Mouse (Mus musculus) embryo, embryonic 10.5 days (tissue): ENCODE data around the gene Lpp.

Source experiments
- DNase-seq: peaks from one replicate; pipeline ENCODE4 v3.0.0-alpha.2; 2015; ENCODE audit warnings: low spot score

Lpp gene

DNA sequence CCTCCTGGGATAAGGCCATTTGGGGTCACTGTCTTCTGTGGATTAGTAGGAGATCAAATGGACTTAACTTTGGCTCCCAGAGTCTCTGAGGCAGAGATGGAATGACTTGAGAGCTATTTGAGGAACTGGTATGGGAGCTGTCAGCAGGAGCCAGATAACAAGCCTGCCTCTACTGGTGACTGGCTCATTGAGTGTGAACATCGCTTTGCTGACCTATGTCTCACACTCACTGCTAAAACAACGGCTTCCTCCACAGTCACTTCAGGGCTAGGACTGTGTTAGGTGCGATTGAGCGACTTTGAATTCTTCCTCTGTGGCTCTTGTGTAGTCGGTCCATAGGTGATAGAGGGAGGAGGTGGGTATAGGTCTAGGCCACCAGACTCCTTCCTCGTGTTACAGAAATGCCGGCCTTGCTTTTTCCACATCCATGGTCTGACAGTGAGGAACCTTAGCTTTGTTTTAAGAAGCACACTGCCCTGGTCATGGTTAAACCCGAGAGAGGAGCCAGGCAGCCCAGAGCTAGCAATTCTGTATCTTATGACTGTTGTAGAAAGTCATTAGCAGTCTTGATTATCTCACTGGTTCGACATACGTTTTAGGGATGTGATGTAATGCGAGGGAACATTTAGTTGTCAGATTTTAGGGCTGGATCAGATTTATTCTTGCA is 108.5 kb downstream of the Lpp start:
- DNase-seq: no peak

DNA sequence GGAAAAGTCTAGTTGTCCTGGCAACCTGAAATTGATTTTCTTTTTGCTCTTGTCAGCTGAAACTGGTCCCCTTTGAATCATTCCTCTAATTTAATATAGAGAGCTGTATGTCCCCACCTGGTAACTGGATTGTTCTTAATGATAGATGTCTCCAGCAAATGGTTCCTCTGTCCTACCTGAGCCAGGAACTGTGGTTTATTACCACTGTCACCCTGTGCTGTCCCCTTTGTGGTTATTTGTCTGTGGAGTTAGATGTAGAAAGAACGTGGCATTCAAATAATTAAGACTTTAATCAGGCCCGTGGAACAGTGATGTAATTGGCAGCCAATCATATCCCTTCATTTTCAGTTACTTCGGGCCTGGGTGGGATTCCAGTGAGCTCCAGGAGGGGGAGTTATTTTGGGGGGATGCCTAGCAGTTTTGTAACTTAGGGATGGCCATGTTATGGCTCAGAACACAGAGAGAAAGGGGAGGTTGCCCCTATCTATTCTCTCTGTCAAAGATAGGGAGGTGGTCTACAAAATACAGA is 109.1 kb downstream of the Lpp start:
- no peak for DNase-seq

DNA sequence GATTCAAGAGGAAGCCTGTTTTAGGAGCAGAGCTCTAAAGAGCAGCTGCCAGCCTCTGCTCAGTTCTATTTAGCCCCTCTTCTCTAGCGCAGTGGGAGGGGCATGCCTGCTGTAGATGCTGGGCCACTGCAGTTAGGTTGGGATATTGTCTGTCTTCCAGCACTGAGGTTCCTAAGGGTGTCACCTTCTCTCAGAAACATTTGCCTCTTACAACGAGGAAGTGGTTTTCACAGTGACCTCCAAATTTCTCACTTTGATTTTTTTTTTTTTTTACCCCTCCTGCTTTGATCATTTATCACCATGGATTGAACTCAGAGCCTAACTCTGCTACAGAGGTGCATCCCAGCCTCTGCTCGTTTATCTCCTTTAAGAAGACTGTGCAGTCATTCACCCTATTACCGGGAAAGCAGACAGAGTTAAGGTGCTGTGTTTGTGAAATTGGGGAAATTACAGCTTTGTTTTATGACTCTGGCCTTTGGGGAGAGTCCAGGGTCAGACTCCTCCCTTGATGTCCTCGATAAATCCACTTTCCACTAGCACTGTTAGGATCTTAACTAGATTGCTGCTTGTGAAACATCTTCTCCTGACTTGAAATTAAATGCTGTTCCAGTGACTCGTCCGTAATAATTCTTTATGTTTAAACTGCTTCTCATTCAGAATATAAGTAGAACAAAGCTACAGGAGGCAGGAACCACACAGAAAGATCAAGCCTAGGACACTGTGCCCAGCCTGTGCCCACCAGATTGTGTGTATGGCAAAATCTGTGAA is 111.7 kb downstream of the Lpp start:
- DNase-seq: no peak

DNA sequence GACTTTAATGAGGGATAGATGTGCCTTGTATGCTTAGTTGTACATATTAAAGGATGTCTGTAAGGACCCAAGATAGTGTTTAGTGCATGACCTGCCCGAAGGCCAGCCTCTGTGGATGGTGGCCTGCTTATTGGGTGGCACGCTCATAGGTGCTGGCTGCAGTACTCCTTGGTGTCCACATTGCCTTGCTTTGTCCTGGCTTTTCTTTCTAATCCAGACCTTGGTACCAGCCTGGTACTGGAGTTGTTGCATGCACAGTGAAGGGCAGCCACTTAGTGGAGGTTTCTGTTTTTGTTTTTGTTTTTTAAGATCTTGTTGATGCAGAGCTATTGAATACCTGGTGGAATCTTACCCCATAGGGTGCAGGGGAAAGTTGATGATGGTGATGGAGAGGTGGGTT is 112.9 kb downstream of the Lpp start:
- no peak for DNase-seq

DNA sequence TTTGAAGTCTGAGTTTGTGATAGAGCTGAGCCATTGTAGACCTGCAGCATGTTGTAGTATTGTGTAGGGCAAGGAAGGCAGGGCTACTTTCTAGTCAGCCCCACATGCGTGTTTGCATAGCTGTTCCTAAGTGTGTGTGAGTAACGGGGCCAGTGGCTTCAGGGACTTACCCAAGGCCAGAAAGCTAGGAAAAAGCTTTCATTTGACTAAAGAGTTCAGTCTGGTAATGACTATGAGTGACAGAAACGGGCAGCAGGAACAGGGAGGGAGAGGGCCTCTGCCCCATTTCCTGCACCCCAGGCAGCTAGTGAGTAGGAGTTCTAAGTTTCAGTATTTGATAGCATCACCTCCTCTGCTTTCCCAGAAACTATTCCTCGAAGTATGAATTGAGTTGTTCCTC is 113.4 kb downstream of the Lpp start:
- no peak for DNase-seq

DNA sequence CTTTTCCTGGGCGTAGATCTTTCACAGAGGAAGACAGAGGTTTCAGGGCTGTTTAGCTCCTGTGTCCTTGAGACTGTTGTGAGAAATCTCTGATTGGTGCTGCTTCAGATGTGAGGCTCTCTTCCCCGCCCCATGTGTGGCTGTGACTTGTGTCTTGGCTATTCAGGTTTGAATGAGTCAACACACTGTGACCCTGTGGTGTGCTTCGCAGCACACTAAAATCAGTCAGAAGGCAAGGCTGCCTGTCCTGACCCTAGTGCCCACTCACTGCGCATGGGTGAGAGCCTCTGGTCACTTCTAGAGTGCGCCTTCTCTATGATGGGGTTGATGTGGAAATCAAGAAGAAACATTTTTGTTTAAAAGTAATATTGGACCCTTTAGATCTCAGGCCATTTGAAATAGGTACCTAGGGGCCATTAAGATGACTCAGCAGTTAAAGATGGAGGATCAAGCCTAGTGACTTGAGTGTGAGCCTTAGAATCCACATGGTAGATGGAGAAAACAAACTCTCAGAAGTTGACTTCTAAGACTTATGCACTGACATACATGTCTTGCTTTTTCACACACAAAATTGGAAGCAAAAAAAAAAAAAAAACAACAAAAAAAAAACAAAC is 114.7 kb downstream of the Lpp start:
- no peak for DNase-seq

- no peak for DNase-seq
Observed at GRCm38 (mm10) chr16:24509100-24509812, 115.9 kb downstream of the Lpp start.

GRCm38 (mm10) chr16:24509813-24510166 is 116.5 kb downstream of the Lpp start:
- no peak for DNase-seq

- DNase-seq: no peak
Observed at GRCm38 (mm10) chr16:24513228-24513627, 119.9 kb downstream of the Lpp start.

DNA sequence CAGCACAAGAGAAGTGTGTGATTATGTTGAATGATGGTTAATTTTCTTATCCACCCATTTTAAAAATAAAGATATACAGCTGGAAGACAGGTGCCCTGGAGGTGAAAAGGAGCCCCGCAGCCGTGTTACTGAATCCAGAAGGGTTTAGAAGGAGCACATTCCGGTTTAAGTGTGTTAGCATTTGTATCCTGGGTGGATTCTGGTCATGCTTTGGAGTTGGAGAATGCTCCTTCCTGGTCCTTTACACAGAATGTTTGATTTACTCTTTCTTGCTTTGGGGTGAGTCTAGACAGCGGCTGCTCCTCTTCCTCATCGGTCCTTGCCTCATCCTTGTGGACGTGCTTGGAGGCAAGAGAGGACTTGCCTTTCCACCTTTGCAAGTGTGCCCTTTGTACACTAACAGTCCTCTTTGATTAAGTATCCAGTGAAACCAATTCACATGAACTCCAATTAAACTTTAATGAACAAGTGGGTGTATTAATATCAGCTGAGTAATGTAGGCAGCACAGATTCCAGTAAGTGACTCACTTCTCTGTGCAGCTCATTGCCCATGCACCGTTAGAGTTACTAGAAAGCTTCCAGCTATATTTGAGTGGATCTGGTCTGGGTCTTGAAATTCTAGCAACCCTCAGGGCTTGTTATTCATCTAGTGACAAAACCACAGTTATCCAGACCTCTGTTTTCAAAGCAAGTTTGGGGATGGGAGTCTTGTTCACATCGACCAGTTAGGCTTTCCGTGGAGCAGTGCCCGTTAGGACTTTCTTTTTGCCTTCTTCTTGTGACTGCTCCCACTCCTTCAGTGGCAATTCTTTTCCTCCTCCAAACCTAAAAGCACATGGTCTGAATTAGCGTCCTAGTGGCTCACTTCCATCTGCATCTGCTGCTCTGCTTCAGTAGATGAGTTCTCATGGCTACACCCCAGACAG is 121.8 kb downstream of the Lpp start:
- DNase-seq: no peak

GRCm38 (mm10) chr16:24516993-24517392 is 123.7 kb downstream of the Lpp start:
- no peak for DNase-seq

GRCm38 (mm10) chr16:24517501-24518042 is 124.3 kb downstream of the Lpp start:
- DNase-seq: no peak

- DNase-seq: no peak
Observed at GRCm38 (mm10) chr16:24518785-24519184, 125.5 kb downstream of the Lpp start.

DNA sequence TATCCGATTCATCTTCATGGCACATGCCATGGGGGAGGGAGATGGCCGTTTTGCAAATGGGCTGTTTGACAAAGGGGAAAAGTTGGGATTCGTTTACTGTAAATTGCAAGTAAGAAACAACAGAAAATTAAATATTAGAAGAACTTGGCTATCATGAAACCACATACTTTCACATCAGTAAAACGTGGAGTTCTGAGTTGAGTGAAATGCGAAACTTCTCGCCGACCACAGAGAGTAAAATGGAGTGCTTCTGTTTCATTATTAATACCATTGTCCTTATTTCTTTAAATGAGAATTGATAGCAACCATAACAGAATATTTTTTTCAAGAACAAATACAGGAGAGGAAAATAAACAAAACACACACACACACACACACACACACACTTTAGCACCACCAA is 133.9 kb downstream of the Lpp start:
- DNase-seq: no peak

DNA sequence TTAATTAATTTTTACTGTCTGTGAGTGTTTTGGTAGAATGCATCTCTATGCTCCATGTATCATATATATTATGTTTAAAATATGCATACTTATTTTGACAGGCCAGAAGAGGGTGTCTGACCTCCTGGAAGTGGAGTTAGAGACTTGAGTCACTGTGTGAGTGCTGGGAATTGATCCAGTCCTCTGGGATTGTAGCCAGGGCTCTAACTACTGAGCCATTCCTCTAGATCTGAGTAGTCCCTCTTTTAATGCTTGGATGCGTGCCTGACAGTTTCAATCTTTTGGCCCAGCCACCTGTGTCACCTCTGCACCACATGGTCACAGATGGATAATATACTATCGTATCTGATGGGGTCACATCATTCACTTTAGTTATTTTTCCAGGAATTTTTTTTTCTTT is 138.4 kb downstream of the Lpp start:
- DNase-seq: no peak

GRCm38 (mm10) chr16:24535221-24535620 is 141.9 kb downstream of the Lpp start:
- DNase-seq: no peak

- no peak for DNase-seq
Observed at GRCm38 (mm10) chr16:24536261-24536660, 143.0 kb downstream of the Lpp start.

GRCm38 (mm10) chr16:24539003-24539402 is 145.7 kb downstream of the Lpp start:
- no peak for DNase-seq

- no peak for DNase-seq
Observed at GRCm38 (mm10) chr16:24542864-24543263, 149.6 kb downstream of the Lpp start.

DNA sequence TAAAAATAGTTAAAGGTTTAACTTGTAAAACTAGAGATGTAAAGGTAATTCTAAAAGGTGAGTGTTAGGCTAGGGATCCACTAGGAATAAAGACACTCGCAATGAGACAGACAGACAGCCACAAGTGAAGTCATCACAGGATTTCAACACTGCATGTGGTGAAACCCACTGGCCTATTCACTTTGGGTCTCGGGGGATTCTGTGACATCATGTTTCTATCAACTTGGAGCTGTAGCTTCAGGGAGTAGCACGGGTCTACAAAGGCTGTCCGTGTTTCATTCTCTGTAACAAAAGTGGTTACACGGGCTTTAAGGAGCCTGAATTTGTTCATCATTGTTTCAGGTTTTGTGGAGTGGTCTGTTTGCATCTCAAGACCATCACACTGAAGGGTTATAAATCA is 152.1 kb downstream of the Lpp start:
- DNase-seq: no peak

- DNase-seq: no peak
Observed at GRCm38 (mm10) chr16:24558458-24558857, 165.2 kb downstream of the Lpp start.
